Comparison of ENCODE assay signal across 8 mouse cellular contexts in genomic region chr4:133751521-133752448, GRCm38 (mm10). TPM values are rescaled to one million over a fixed set of nuclear protein-coding genes. Genes with fewer than 3 reads are reported as not detected.
DNase-seq lines count a peak whose midpoint lies in the region; ATAC-seq and TF ChIP-seq lines count a peak whose summit lies in the region.

No protein-coding gene starts in this region.

- DNase-seq in 3T3-L1 (ENCODE audit: low read depth, low spot score): peak; percentile 94
- peak; percentile 49 for DNase-seq in ZHBTc4 (ENCODE audit: low read depth, low spot score)
- DNase-seq in limb, embryonic 14.5 days (ENCODE audit: low spot score): peak; percentile 83
- peak; percentile 91 for DNase-seq in midbrain, postnatal 0 days (ENCODE audit: low spot score)
- DNase-seq in telencephalon, adult 2 months (ENCODE audit: low read depth, low spot score): peak; percentile 81

- no peaks in the 10 kb centered on the region for H3K9me3 ChIP-seq in intestine, postnatal 0 days (ENCODE audit: control insufficient read depth)
- no peaks in the 10 kb centered on the region for H3K9me3 ChIP-seq in limb, embryonic 14.5 days (ENCODE audit: control insufficient read depth, low read length)
- H3K9me3 ChIP-seq in midbrain, postnatal 0 days (ENCODE audit: low read length): no peaks in the 10 kb centered on the region

- no peaks in the 10 kb centered on the region for H3K27me3 ChIP-seq in intestine, postnatal 0 days (replicated peaks; ENCODE audit: control insufficient read depth, insufficient read depth, low read length)
- no peaks in the 10 kb centered on the region for H3K27me3 ChIP-seq in limb, embryonic 14.5 days (ENCODE audit: control insufficient read depth, insufficient read depth, low read length)
- no peaks in the 10 kb centered on the region for H3K27me3 ChIP-seq in midbrain, postnatal 0 days (ENCODE audit: insufficient read depth, low read length)

- no peak for TF ChIP-seq CTCF in cortical plate, adult 2 months (IDR thresholded peaks at IDR 0.05; ENCODE audit: extremely low read depth, insufficient read depth, low read length)
- no peak for TF ChIP-seq CTCF in intestine, postnatal 0 days (IDR thresholded peaks at IDR 0.05; ENCODE audit: low read depth)
- no peak for TF ChIP-seq CTCF in midbrain, postnatal 0 days (IDR thresholded peaks at IDR 0.05)

- H3K9ac ChIP-seq in intestine, postnatal 0 days (ENCODE audit: low read depth, low read length): peak overlapping the region; percentile 100
- H3K9ac ChIP-seq in limb, embryonic 14.5 days (ENCODE audit: low read depth, low read length, severe bottlenecking): peak overlapping the region; percentile 100
- H3K9ac ChIP-seq in midbrain, postnatal 0 days (replicated peaks; ENCODE audit: low read length, poor library complexity, severe bottlenecking): peak overlapping the region; percentile 100

- H3K4me3 ChIP-seq in cortical plate, adult 2 months (ENCODE audit: insufficient read depth, low read length): peak overlapping the region; percentile 48
- peak overlapping the region; percentile 97 for H3K4me3 ChIP-seq in intestine, postnatal 0 days (ENCODE audit: low read depth, low read length)
- H3K4me3 ChIP-seq in limb, embryonic 14.5 days (replicated peaks; ENCODE audit: low read length): peak overlapping the region; percentile 100
- H3K4me3 ChIP-seq in midbrain, postnatal 0 days (ENCODE audit: low read depth, low read length): peak overlapping the region; percentile 100

- H3K27ac ChIP-seq in cortical plate, adult 2 months (ENCODE audit: insufficient read depth, low read length): peak overlapping the region; percentile 40; the same call in 1 of the 2 replicates
- peak overlapping the region; percentile 98 for H3K27ac ChIP-seq in intestine, postnatal 0 days (ENCODE audit: low read depth, low read length)
- H3K27ac ChIP-seq in limb, embryonic 14.5 days (replicated peaks; ENCODE audit: low read depth, low read length): peak overlapping the region; percentile 100
- H3K27ac ChIP-seq in midbrain, postnatal 0 days (ENCODE audit: low read depth, low read length): peak overlapping the region; percentile 98

- ATAC-seq in granulocyte monocyte progenitor cell, adult 5-6 weeks (replicated peaks; ENCODE audit: poor library complexity, severe bottlenecking): peak; percentile 42
- peak; percentile 42 for ATAC-seq in intestine, postnatal 0 days
- 0 out of 2 replicates have a peak, but pooled peaks have one; percentile 13 for ATAC-seq in limb, embryonic 14.5 days (ENCODE audit: low FRiP score, low read depth)
- ATAC-seq in midbrain, postnatal 0 days (ENCODE audit: low FRiP score): no peak

- peak overlapping the region; percentile 96 for H3K4me2 ChIP-seq in intestine, postnatal 0 days (replicated peaks; ENCODE audit: low read depth)
- peak overlapping the region; percentile 91 for H3K4me2 ChIP-seq in limb, embryonic 14.5 days (replicated peaks; ENCODE audit: low read depth, low read length, severe bottlenecking)
- peak overlapping the region; percentile 92 for H3K4me2 ChIP-seq in midbrain, postnatal 0 days (ENCODE audit: low read depth, low read length, poor library complexity, severe bottlenecking)

- no peaks in the 10 kb centered on the region for H3K36me3 ChIP-seq in intestine, postnatal 0 days (ENCODE audit: control insufficient read depth, insufficient read depth)
- H3K36me3 ChIP-seq in limb, embryonic 14.5 days (ENCODE audit: control insufficient read depth, insufficient read depth, low read length): peaks cover 21% of the 10 kb centered on the region
- H3K36me3 ChIP-seq in midbrain, postnatal 0 days (ENCODE audit: insufficient read depth, low read length): no peaks in the 10 kb centered on the region

- WGBS in intestine, postnatal 0 days: under 1% methylated on average over 29 of the region's 31 CpGs
- WGBS in limb, embryonic 14.5 days: under 1% methylated on average over 19 of the region's 31 CpGs
- WGBS in midbrain, postnatal 0 days: under 1% methylated on average over 28 of the region's 31 CpGs

- no peak for TF ChIP-seq POLR2A in cortical plate, adult 2 months (IDR thresholded peaks at IDR 0.05; ENCODE audit: extremely low read depth, insufficient read depth, low read length)
- TF ChIP-seq POLR2A in limb, embryonic 14.5 days (IDR thresholded peaks at IDR 0.05; ENCODE audit: borderline replicate concordance, extremely low read depth, insufficient read depth, insufficient read length): no peak

- peaks cover 11% of the 10 kb centered on the region for H3K4me1 ChIP-seq in cortical plate, adult 2 months (ENCODE audit: control insufficient read depth, insufficient read depth, low read length)
- peaks cover 21% of the 10 kb centered on the region; the same call in 1 of the 2 replicates for H3K4me1 ChIP-seq in intestine, postnatal 0 days (replicated peaks; ENCODE audit: control insufficient read depth, insufficient read depth, low read length)
- H3K4me1 ChIP-seq in limb, embryonic 14.5 days (ENCODE audit: control insufficient read depth, insufficient read depth, low read length): peaks cover 32% of the 10 kb centered on the region
- peaks cover 25% of the 10 kb centered on the region for H3K4me1 ChIP-seq in midbrain, postnatal 0 days (ENCODE audit: insufficient read depth, low read length)

RNA-seq across cellular contexts. Expression of gene Arid1a, which starts 4.8 kb away (rescaled TPM):
- 44.3 and 45.1 TPM in 2 replicates for polyA plus RNA-seq in cortical plate, adult 2 months (2012; rRNA removed)
- 125 and 153 TPM in 2 replicates for total RNA-seq in granulocyte monocyte progenitor cell, adult 5-6 weeks (2014; fragmentation: Nextera tagmentation)
- total RNA-seq in granulocyte monocyte progenitor cell, adult 5-6 weeks (2017): 26.6 and 33.2 TPM in 2 replicates
- polyA plus RNA-seq in intestine, postnatal 0 days (2015; fragmentation: Nextera tagmentation; extraction: Ambion mirVana): 10.4 and 12.1 TPM in 2 replicates
- 70.8 and 87.1 TPM in 2 replicates for polyA plus RNA-seq in limb, embryonic 14.5 days (2012; rRNA removed)
- 33.3 and 40.8 TPM in 2 replicates for polyA plus RNA-seq in limb, embryonic 14.5 days (2014; fragmentation: Nextera tagmentation; extraction: Ambion mirVana)
- 59.1 and 66.2 TPM in 2 replicates for total RNA-seq in midbrain, postnatal 0 days (2014; rRNA removed)
- polyA plus RNA-seq in midbrain, postnatal 0 days (2015; fragmentation: Nextera tagmentation; extraction: Ambion mirVana): 16.7 and 19.5 TPM in 2 replicates

Comparison
In these comparisons a context has a peak if more than half of its experiments do, and no peak if none do; other contexts are left out.
1. H3K27ac ChIP-seq: peak in every context shown above with its lines; median percentile 100 in limb, embryonic 14.5 days; 98 in intestine, postnatal 0 days; 98 in midbrain, postnatal 0 days; 40 in cortical plate, adult 2 months.
2. H3K4me3 ChIP-seq: peak in every context shown above with its lines; median percentile 100 in limb, embryonic 14.5 days; 100 in midbrain, postnatal 0 days; 97 in intestine, postnatal 0 days; 48 in cortical plate, adult 2 months.